Mouse (Mus musculus) erythroblast, embryonic 14.5 days (primary cell): ENCODE data around the gene Slc7a11.

Source experiments
- GATA1 ChIP-seq: IDR thresholded peaks from 2 replicates; pipeline ENCODE4 v1.6.1; 2012; ENCODE audit warnings: low read length, inconsistent platforms, mixed read lengths
- TAL1 ChIP-seq: IDR thresholded peaks from 3 replicates; pipeline ENCODE4 v1.6.1; 2012; ENCODE audit warnings: low read length, inconsistent platforms, mixed read lengths

GRCm38 (mm10) chr3:50386066-50386465, 57.3 kb downstream of the Slc7a11 start:
- TF ChIP-seq GATA1 (no peak), TAL1 (no peak)
